Mouse (Mus musculus): ENCODE measurements around the gene Calml3. TPM values are rescaled to one million over a fixed set of nuclear protein-coding genes. Genes with fewer than 3 reads are reported as not detected.

Gene Calml3
- total RNA-seq, 2 experiments from 2014 or later = not detected

DNA sequence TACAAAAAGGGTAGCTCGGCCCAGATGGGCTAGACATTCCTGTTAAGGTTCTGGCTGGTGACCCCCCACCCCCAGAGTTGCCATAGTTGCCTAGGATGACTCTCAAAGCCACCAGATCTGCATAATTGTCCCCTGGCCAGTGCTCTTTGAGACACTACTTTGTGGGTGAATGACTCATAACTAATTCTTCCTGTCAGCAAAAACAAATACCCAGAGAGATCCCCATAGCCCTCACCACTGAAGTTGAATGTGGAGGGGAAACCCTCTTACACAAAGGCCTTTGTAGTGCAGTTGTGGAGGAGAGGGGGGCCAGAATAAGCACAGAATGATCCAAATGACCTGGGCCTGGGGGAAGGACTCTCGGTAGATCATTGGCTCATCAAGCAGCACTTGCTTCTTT, 21.6 kb downstream of the Calml3 start:
- DNase-seq (ENCODE audit: low spot score in 2 of 2) = no peak

DNA sequence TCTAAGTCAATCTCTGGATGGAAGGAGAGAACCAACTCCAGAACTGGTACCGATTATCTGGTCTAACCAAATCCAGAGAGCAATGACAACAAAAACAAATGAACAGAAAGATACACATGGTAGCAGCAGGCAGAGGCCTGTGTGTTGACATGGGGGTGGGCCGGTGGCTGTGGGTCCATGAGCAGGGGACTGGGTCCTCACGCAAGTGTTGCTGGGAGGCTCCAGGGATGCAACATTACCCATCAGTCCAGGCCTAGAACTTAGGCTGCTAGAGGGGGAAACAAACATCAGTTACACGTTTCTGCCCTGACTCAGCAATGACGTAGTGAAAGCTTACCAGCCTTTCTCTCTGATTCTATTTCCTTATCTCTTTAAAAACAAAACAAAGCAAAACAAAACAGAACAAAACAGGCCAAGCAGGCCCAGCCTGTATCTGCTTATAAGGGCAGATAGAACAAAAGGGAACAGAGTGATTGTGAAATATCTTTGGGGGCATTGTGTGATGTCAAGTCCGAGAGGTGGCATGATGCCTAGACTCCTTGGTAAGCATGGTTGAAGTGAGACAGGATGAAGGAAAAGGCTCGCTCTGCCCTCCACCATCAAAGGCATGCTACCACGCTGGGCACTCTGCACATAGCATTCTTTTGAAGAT, 24.4 kb downstream of the Calml3 start:
- no peak for DNase-seq (ENCODE audit: low spot score in 2 of 2)

DNA sequence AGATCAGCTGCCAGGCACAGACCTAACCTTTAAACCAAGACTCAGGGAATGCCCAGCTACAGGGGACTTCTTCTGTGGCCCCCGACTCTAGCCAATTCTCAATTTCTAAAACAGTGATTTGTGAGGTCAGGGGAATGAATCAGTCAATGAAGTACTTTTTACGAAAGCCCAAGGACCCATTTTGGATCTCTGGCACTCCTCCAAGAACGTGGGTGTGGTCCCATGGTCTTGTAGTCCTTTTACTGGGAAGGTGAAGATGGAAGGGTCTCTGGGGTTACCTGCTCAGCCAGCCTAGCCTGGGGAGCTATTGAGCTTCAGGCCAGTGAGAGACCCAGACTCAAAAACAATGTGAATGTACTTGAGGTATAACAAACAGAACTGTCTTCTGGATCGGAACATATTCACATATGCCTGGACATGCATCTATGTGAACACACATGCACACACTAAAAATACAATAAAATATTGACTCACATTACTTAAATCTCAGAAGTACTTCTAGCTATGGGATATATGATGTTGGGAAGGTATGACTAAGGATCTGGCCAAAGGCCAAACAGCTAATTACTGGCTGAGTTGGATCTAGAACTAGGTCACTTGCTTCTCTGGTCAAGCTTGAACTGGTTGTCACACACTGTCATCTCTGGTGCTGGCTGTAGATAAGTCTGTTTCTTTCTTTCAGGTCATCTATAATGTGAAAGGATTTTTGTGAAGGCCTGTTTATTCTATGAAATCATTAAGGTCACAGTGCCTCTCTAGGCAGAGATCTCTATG, 25.3 kb downstream of the Calml3 start:
- DNase-seq (ENCODE audit: low spot score in 2 of 2) = no peak

DNA sequence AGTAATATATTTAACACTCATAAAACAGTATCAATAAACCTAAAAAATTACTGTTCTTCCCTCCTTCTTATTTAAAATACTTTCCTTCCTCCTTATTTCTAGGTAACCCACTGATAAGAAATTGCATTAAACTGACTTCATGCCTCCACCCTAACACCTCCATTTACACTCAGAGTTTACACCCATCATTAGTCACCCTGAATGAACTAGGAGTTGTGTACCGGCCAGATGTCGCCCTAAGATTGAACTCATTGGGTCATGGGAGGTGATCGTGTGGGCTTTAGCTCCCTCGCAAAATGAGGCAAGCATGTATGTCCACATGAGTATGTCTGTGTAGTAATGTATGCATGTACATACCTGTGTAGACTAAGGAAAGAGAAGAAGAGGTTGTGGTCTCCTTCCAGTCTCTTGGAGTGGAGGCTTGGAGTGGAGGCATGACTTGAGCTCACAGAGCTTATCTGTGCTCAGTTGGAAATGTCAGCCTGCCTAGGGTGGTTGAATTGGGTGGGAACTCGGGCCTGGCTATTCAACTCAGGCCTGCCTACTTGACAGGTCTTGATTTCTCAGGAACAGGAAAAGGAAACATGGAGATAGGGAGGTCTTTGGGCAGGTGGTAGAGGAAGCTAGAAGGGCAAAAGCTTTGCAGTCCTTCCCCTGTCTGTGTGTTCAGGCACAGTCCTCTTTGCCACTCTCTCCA, 26.8 kb downstream of the Calml3 start:
- no peak for DNase-seq (ENCODE audit: low spot score in 2 of 2)

DNA sequence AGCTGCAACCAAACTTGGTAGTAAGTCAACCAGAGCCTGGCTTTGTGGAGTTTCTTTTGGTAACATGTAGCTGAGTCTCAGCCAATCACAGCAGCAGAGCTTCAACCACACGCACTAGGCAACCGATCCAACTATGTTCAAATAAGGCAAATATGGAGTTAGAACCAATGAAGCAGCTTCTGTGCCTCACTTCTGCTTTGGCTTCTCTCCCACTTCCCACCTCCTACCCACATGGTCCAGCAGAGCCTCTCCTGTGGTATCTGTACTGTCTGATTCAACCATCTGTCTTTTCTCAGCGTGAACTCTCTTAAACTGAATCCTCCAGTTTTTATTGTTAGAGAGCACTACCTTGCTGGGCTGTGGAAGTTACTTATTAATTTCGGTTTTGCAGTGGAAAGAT, 27.7 kb downstream of the Calml3 start:
- peak; percentile 25 to 58 for DNase-seq (ENCODE audit: low spot score in 2 of 2)

DNA sequence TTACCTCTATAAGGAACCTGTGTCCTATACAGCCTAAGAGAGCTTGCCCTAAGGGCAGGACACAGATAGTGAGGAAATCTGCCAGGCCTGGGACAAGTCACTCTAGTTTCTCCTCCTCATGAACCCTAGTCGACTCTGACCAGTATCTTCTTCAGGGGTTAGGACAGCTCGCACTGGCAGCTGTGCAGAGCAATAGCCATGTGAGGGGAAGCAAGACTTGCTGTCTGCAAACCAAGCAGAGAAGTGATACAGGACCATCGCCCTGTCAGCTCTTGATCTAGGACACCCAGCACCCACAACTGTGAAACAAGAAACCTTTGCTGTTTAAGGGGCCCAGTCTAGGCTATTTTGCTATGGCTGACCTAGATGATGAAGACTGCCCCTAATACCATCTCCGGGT, 29.1 kb downstream of the Calml3 start:
- no peak for DNase-seq (ENCODE audit: low spot score in 2 of 2)

DNA sequence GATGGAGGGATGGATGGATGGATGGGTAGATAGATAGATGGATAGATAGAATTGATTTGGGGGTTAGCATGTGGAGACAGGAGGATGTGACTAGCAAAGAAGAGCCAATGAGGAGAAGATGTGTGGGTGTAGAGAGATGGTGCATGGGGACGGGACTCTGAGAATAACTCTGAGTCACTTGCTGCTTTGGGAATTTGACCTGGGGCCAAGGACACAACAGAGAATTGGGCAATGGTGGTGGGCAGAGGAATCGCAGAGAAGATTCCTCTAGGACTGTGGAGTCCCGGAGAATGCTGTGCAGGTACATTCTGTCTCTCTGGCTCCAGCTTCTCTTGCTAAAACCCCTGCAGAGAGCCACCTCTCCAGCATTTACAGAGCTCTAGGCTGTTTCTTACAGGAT, 29.8 kb downstream of the Calml3 start:
- DNase-seq (ENCODE audit: low spot score in 2 of 2) = no peak

DNA sequence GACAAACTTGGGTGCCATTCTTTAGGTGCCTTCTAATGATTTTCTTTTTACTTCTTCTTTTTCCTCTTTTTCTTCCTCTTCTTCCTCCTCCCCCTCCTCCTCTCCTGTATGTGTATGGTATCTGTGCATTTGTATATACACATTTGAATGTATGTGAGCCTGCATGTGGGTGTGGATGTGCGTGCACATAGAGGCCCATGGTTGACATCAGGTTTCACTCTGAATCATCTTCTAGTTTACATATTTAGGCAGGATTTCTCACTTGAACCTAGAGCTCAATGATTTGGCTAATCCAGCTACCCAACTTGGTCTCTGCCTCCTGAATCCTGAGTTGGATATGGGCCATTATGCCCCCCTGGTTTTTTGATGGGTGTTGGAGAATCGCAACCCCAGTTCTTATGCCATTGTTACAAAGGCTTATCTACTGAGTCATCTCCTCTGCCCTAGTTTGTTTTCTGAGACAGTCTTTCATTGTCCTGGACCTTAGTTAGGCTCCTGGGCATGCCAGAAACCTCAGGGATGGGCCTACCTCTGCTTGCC, 30.9 kb downstream of the Calml3 start:
- no peak for DNase-seq (ENCODE audit: low spot score in 2 of 2)

DNA sequence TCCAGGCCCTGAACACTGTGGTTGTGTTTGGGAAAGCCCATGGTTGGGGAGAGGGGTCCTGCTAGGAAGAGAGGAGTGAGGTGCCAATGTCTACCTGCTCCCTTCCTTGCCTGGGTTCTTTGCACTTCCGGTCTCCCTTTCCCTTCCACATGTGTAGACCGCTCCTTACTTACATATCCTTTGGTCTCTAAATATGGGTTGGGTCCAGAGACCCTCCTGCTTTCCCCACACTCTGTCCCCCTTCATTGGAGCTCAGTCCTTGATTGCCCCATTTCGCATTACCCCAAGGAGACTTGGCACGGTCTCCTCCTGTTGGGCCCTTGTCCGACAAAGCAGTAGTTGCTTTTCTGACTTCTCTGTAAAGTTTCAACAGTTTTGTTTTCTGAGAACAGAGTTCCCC, 32.9 kb downstream of the Calml3 start:
- no peak for DNase-seq (ENCODE audit: low spot score in 2 of 2)

DNA sequence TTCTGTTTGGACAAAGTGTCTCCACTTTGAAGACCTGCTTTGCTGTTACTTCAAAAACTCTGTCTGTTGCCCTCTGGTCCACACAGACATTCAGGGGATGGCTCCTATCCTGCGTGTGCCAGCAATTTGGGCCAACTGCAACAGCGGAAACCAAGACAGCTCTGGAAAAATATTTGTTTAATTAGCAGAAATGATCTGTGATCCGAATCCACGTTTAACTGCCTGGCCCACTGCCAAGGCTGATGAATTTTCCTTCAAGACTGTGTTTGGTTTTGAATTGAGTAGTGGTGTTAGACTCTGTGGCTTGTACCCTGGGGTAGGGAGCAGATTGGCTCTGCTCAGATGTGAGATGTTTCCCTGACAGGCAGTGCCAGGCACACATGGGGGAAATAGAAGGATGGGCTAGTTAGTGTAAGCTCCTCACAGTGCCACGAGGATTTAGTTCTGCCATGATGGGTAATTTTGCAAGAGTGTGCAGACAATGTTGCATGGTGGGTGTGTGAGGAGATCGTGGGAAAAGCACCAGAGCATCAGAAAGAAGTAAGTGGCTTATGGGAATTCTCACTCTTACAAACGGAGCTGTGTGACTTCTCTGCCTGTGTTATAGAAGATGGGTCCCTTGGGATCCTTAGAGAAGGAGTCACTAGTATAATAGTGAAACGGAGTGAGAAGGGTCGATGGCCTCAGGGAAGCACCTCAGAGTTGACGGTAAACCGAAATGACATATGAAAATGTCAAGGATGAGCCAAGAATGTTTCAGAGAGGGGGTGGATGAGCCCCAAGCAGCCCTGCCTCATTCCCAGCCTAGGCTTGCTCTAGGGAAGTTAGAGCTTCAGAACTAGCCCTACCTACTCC, 33.7 kb downstream of the Calml3 start:
- peak; percentile 43 to 58 for DNase-seq (ENCODE audit: low spot score in 2 of 2)

DNA sequence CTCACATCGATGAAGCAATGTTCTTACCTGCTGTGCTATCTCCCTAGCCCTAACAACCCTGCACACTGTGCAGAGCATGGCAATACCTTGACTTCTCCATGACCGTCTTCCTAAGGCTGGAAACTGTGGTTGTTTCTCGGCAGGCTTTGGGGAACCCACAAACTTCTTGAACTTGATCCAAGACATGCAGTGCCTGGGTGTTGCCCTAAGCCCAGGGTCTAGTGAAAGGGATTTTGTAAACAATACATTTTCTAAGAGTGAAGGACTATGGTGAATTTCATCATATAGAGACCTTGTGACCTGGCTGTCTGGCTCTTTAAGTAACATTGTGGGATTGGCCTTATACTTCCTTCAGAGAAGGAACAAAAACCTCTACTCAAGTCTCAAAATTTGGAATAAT, 34.6 kb downstream of the Calml3 start:
- no peak for DNase-seq (ENCODE audit: low spot score in 2 of 2)

DNA sequence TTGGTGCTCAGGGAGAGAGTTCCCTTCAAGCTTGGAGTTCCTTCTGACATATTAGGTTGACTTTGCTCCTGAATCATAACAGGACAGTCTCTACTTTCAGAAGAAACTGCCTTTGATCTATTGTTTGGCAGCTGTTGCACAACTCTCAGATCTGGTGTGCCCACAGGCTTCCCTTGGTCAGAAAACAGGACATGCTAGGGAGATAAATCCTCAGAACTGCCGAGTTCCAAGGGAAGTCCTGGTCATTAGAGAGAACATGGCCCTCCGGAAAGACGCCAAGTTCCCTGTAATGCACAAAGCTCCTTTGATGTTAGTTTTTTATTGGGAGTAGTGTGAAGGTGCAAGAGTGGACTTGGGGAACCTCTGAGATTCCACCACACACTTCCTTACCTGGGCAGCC, 35.5 kb downstream of the Calml3 start:
- no peak for DNase-seq (ENCODE audit: low spot score in 2 of 2)

DNA sequence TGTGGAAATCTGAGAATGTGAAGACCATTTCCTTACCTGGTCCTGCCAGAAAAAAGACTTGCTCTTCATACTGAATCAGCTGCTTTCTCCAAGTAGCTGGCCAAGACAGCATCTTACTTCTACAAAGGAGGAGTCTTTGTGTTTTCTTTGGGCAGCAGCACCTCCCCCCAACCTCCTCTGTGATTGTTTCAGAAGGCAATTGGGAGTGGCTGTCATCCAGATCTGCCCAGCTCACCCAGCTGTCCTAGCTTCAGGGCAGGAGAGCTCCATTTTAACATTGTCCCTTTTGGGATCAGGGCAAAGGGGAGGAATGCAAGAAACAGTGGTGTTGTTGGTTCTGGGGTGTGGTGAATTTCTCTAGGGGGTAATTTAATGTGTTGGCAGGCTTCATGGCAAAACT, 37.0 kb downstream of the Calml3 start:
- no peak for DNase-seq (ENCODE audit: low spot score in 2 of 2)

DNA sequence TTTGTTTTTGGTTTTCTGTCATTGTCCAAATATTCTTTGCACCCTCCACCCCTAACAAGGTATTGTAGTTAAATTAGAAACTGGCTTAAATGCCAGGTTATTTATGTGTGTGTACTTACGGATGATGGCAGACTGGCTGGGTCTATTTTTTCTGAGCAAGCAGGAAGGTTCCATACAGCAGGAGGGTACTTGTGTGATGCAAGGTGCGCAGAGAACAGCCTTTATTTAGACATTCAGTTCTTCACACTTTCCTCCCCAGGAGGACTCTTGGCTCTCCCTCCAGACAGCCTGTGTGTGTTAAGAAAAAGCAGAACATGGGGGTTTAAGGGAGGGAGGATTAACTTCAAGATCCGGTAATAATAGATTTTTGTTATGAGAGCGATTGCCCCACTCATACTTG, 38.3 kb downstream of the Calml3 start:
- DNase-seq (ENCODE audit: low spot score in 2 of 2) = no peak

DNA sequence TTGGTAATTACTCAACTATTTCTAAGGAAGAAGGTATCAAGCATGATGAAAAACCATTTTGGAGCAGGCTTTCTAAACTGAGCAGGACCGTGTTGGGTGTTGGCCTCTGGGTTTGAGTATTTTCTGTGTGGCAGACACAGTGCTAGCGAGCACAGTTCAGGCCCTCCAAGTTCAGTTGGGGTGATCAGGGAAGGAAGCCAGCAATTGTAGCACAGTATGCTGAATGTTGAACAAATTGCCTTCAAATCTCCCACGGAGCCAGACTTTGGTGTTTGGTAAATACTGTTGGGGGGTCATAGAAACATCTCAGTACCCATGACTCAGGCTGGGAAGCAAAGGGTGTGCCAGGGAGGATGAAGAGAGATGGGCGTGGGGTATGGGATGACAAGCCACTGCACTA, 43.0 kb downstream of the Calml3 start:
- DNase-seq (ENCODE audit: low spot score in 2 of 2) = no peak

DNA sequence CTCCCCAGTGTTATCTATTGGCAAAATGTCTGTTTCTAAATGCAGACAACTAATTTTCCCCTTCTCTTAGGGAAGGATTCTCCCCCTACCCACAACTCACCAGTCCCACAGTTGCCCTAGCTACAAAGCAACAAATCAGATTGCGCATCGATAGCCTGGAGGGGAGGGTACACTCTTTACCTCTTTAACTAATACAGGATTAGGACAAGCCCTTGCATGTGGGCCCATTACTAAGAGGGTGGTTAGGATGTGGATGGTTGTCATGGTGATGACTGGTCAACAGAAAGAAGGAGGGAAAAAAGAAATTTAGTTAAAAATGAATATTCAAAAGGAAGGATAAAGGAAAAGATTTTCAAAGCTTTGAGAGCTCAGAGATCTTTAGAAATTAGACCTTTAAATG, 45.8 kb downstream of the Calml3 start:
- no peak for DNase-seq (ENCODE audit: low spot score in 2 of 2)

DNA sequence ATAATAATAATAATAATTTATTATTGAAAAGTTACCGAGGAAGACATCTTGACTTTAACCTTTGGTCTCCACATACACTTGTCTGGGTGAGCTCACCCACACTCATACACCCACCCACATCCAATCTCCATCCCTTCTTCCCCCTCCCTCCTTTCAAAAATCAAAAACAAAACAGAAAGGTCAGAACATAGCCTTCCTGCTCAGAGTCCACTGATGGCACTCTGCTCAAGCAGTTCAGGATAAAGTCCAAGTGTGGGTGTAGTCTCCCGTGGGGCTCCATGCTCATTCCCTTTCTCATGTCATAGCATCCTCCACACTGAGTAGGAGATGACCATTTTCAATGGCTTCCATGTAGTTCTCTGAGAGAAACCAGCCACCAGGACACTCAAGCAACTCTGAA, 50.8 kb downstream of the Calml3 start:
- DNase-seq (ENCODE audit: low spot score in 2 of 2) = no peak

Measured in layer of hippocampus, postnatal 10 days (tissue).